Mouse (Mus musculus): ENCODE data around the gene Apbb1ip. TPM values are rescaled to one million over a fixed set of nuclear protein-coding genes. Genes with fewer than 3 reads are reported as not detected.

The Apbb1ip gene
- polyA plus RNA-seq, 1 experiment from 2014 or later, result 2.1 TPM

GRCm38 (mm10) chr2:22764774-22765387 lies 9.0 kb upstream of the Apbb1ip start:
- Histone ChIP-seq H3K27ac (ENCODE audit: low read depth, low read length) (no peak overlapping the region), H3K36me3 (ENCODE audit: control insufficient read depth, insufficient read depth, low read length) (no peaks in the 10 kb centered on the region), H3K4me2 (ENCODE audit: low read length) (no peak overlapping the region), H3K4me3 (ENCODE audit: low read length) (no peak overlapping the region), H3K27me3 (replicated peaks; ENCODE audit: control insufficient read depth, insufficient read depth, low read length) (no peaks in the 10 kb centered on the region), H3K4me1 (ENCODE audit: control insufficient read depth, insufficient read depth, low read depth, low read length) (no peaks in the 10 kb centered on the region), H3K9ac (ENCODE audit: low read depth, low read length) (no peak overlapping the region), H3K9me3 (ENCODE audit: control insufficient read depth, low read length) (no peaks in the 10 kb centered on the region)
- 62% methylated on average over 5 of the region's 5 CpGs for WGBS
- ATAC-seq, result peak; percentile 50; the same call in 1 of the 2 replicates

GRCm38 (mm10) chr2:22771311-22771710 lies 2.6 kb upstream of the Apbb1ip start:
- H3K9ac ChIP-seq (ENCODE audit: low read depth, low read length), result no peak overlapping the region
- H3K27ac ChIP-seq (ENCODE audit: low read depth, low read length), result no peak overlapping the region
- no peak overlapping the region for H3K4me2 ChIP-seq (ENCODE audit: low read length)
- H3K9me3 ChIP-seq (ENCODE audit: control insufficient read depth, low read length), result no peaks in the 10 kb centered on the region
- no peaks in the 10 kb centered on the region for H3K36me3 ChIP-seq (ENCODE audit: control insufficient read depth, insufficient read depth, low read length)
- H3K4me1 ChIP-seq (ENCODE audit: control insufficient read depth, insufficient read depth, low read depth, low read length), result peaks cover 6% of the 10 kb centered on the region
- ATAC-seq, result no peak
- H3K4me3 ChIP-seq (ENCODE audit: low read length), result no peak overlapping the region
- 0 out of 2 replicates have a peak, but pooled peaks cover 2% of the 10 kb centered on the region for H3K27me3 ChIP-seq (replicated peaks; ENCODE audit: control insufficient read depth, insufficient read depth, low read length)

GRCm38 (mm10) chr2:22774181-22774751 lies 372 bp downstream of the Apbb1ip start:
- peak overlapping the region; percentile 97 for H3K4me2 ChIP-seq (ENCODE audit: low read length)
- H3K4me3 ChIP-seq (ENCODE audit: low read length), result peak overlapping the region; percentile 51
- ATAC-seq, result peak; percentile 89
- H3K27me3 ChIP-seq (replicated peaks; ENCODE audit: control insufficient read depth, insufficient read depth, low read length), result 0 out of 2 replicates have a peak, but pooled peaks cover 2% of the 10 kb centered on the region
- H3K4me1 ChIP-seq (ENCODE audit: control insufficient read depth, insufficient read depth, low read depth, low read length), result peaks cover 6% of the 10 kb centered on the region
- H3K36me3 ChIP-seq (ENCODE audit: control insufficient read depth, insufficient read depth, low read length), result no peaks in the 10 kb centered on the region
- 2% methylated on average over 27 of the region's 28 CpGs for WGBS
- H3K9me3 ChIP-seq (ENCODE audit: control insufficient read depth, low read length), result no peaks in the 10 kb centered on the region
- H3K9ac ChIP-seq (ENCODE audit: low read depth, low read length), result peak overlapping the region; percentile 70
- H3K27ac ChIP-seq (ENCODE audit: low read depth, low read length), result no peak overlapping the region

GRCm38 (mm10) chr2:22775213-22775612 lies 1.3 kb downstream of the Apbb1ip start:
- no peak overlapping the region for H3K4me3 ChIP-seq (ENCODE audit: low read length)
- H3K9ac ChIP-seq (ENCODE audit: low read depth, low read length), result no peak overlapping the region
- no peaks in the 10 kb centered on the region for H3K36me3 ChIP-seq (ENCODE audit: control insufficient read depth, insufficient read depth, low read length)
- WGBS, result 53% methylated on average over 8 of the region's 8 CpGs
- H3K27ac ChIP-seq (ENCODE audit: low read depth, low read length), result no peak overlapping the region
- no peak for ATAC-seq
- 0 out of 2 replicates have a peak, but pooled peaks cover 2% of the 10 kb centered on the region for H3K27me3 ChIP-seq (replicated peaks; ENCODE audit: control insufficient read depth, insufficient read depth, low read length)
- no peaks in the 10 kb centered on the region for H3K9me3 ChIP-seq (ENCODE audit: control insufficient read depth, low read length)
- no peak overlapping the region for H3K4me2 ChIP-seq (ENCODE audit: low read length)
- peaks cover 6% of the 10 kb centered on the region for H3K4me1 ChIP-seq (ENCODE audit: control insufficient read depth, insufficient read depth, low read depth, low read length)

- no peak for ATAC-seq
- Histone ChIP-seq H3K4me1 (ENCODE audit: control insufficient read depth, insufficient read depth, low read depth, low read length) (peaks cover 6% of the 10 kb centered on the region), H3K36me3 (ENCODE audit: control insufficient read depth, insufficient read depth, low read length) (no peaks in the 10 kb centered on the region), H3K27me3 (replicated peaks; ENCODE audit: control insufficient read depth, insufficient read depth, low read length) (0 out of 2 replicates have a peak, but pooled peaks cover 2% of the 10 kb centered on the region), H3K9ac (ENCODE audit: low read depth, low read length) (no peak overlapping the region), H3K4me2 (ENCODE audit: low read length) (no peak overlapping the region), H3K27ac (ENCODE audit: low read depth, low read length) (no peak overlapping the region), H3K4me3 (ENCODE audit: low read length) (no peak overlapping the region), H3K9me3 (ENCODE audit: control insufficient read depth, low read length) (no peaks in the 10 kb centered on the region)
- WGBS, result 73% methylated on average over 3 of the region's 3 CpGs
These were observed 1.8 kb downstream of the Apbb1ip start for GRCm38 (mm10) chr2:22775681-22776080.

- Histone ChIP-seq H3K4me2 (ENCODE audit: low read length) (no peak overlapping the region), H3K4me1 (ENCODE audit: control insufficient read depth, insufficient read depth, low read depth, low read length) (peaks cover 6% of the 10 kb centered on the region), H3K9me3 (ENCODE audit: control insufficient read depth, low read length) (no peaks in the 10 kb centered on the region), H3K27ac (ENCODE audit: low read depth, low read length) (no peak overlapping the region), H3K9ac (ENCODE audit: low read depth, low read length) (no peak overlapping the region), H3K27me3 (replicated peaks; ENCODE audit: control insufficient read depth, insufficient read depth, low read length) (0 out of 2 replicates have a peak, but pooled peaks cover 2% of the 10 kb centered on the region), H3K36me3 (ENCODE audit: control insufficient read depth, insufficient read depth, low read length) (no peaks in the 10 kb centered on the region), H3K4me3 (ENCODE audit: low read length) (no peak overlapping the region)
- 58% methylated on average over 2 of the region's 2 CpGs for WGBS
- ATAC-seq, result no peak
These were observed 2.8 kb downstream of the Apbb1ip start for GRCm38 (mm10) chr2:22776568-22777230.

- H3K27ac ChIP-seq (ENCODE audit: low read depth, low read length), result no peak overlapping the region
- H3K4me2 ChIP-seq (ENCODE audit: low read length), result no peak overlapping the region
- H3K9ac ChIP-seq (ENCODE audit: low read depth, low read length), result no peak overlapping the region
- no peaks in the 10 kb centered on the region for H3K9me3 ChIP-seq (ENCODE audit: control insufficient read depth, low read length)
- H3K27me3 ChIP-seq (replicated peaks; ENCODE audit: control insufficient read depth, insufficient read depth, low read length), result 0 out of 2 replicates have a peak, but pooled peaks cover 2% of the 10 kb centered on the region
- H3K36me3 ChIP-seq (ENCODE audit: control insufficient read depth, insufficient read depth, low read length), result no peaks in the 10 kb centered on the region
- H3K4me1 ChIP-seq (ENCODE audit: control insufficient read depth, insufficient read depth, low read depth, low read length), result peaks cover 6% of the 10 kb centered on the region
- 92% methylated on average over 3 of the region's 3 CpGs for WGBS
- H3K4me3 ChIP-seq (ENCODE audit: low read length), result no peak overlapping the region
- no peak for ATAC-seq
These were observed 3.9 kb downstream of the Apbb1ip start for GRCm38 (mm10) chr2:22777757-22778156.

GRCm38 (mm10) chr2:22780884-22781283 lies 7.0 kb downstream of the Apbb1ip start:
- ATAC-seq, result no peak
- Histone ChIP-seq H3K4me1 (ENCODE audit: control insufficient read depth, insufficient read depth, low read depth, low read length) (no peaks in the 10 kb centered on the region), H3K4me2 (ENCODE audit: low read length) (no peak overlapping the region), H3K9ac (ENCODE audit: low read depth, low read length) (no peak overlapping the region), H3K9me3 (ENCODE audit: control insufficient read depth, low read length) (no peaks in the 10 kb centered on the region), H3K36me3 (ENCODE audit: control insufficient read depth, insufficient read depth, low read length) (no peaks in the 10 kb centered on the region), H3K27me3 (replicated peaks; ENCODE audit: control insufficient read depth, insufficient read depth, low read length) (no peaks in the 10 kb centered on the region), H3K4me3 (ENCODE audit: low read length) (no peak overlapping the region), H3K27ac (ENCODE audit: low read depth, low read length) (no peak overlapping the region)
- 62% methylated on average over 1 of the region's 1 CpGs for WGBS

GRCm38 (mm10) chr2:22781387-22782009 lies 7.6 kb downstream of the Apbb1ip start:
- H3K4me2 ChIP-seq (ENCODE audit: low read length), result no peak overlapping the region
- ATAC-seq, result no peak
- H3K27ac ChIP-seq (ENCODE audit: low read depth, low read length), result no peak overlapping the region
- no peaks in the 10 kb centered on the region for H3K9me3 ChIP-seq (ENCODE audit: control insufficient read depth, low read length)
- H3K27me3 ChIP-seq (replicated peaks; ENCODE audit: control insufficient read depth, insufficient read depth, low read length), result no peaks in the 10 kb centered on the region
- no peak overlapping the region for H3K9ac ChIP-seq (ENCODE audit: low read depth, low read length)
- no peaks in the 10 kb centered on the region for H3K4me1 ChIP-seq (ENCODE audit: control insufficient read depth, insufficient read depth, low read depth, low read length)
- no peaks in the 10 kb centered on the region for H3K36me3 ChIP-seq (ENCODE audit: control insufficient read depth, insufficient read depth, low read length)
- 69% methylated on average over 4 of the region's 4 CpGs for WGBS
- no peak overlapping the region for H3K4me3 ChIP-seq (ENCODE audit: low read length)

Data from hindbrain, embryonic 16.5 days (tissue).